Mouse (Mus musculus) forebrain, embryonic 11.5 days (tissue): Measurements from ENCODE around the gene Gm9112. TPM values are rescaled to one million over a fixed set of nuclear protein-coding genes. Genes with fewer than 3 reads are reported as not detected.

Source experiments
- polyA plus RNA-seq: library from polyadenylated mRNA; unstranded; fragments of >200 nt; fragmentation: Nextera tagmentation; extraction: Ambion mirVana; gene quantifications from 2 replicates; pipeline ENCODE4 v1.2.1, GENCODE M21; 2014

Gene Gm9112
- polyA plus RNA-seq, 1 experiment from 2014 or later, result not detected

Other genes with a start within 250 kb of the Gm9112 start
- 2.6 and 3.6 TPM in 2 replicates for gene Hdac8, start 202.3 kb downstream of the Gm9112 start, polyA plus RNA-seq
- 7.5 and 8.0 TPM in 2 replicates for gene Phka1, start 63.4 kb downstream of the Gm9112 start, polyA plus RNA-seq
- not detected in 2 replicates for gene Gm3880, start 20.7 kb downstream of the Gm9112 start, polyA plus RNA-seq
- gene Dmrtc1b, start 230 bp upstream of the Gm9112 start, polyA plus RNA-seq, result not detected in 2 replicates
- gene Dmrtc1c1, start 95.3 kb upstream of the Gm9112 start, polyA plus RNA-seq, result not detected in 2 replicates
- not detected in 2 replicates for gene Dmrtc1c2, start 147.0 kb upstream of the Gm9112 start, polyA plus RNA-seq
- not detected in 2 replicates for gene 1700031F05Rik, start 160.3 kb upstream of the Gm9112 start, polyA plus RNA-seq
- 0.32 and 0.40 TPM in 2 replicates for gene Dmrtc1a, start 201.1 kb upstream of the Gm9112 start, polyA plus RNA-seq
- gene 1700011M02Rik, start 201.3 kb upstream of the Gm9112 start, polyA plus RNA-seq, result not detected in 2 replicates
- not detected in 2 replicates for gene 1700018G05Rik, start 220.7 kb upstream of the Gm9112 start, polyA plus RNA-seq